In genomic region chrX:135009471-135009815, GRCm38 (mm10) we compare ENCODE assay signal across 8 mouse cellular contexts. TPM values are rescaled to one million over a fixed set of nuclear protein-coding genes. Genes with fewer than 3 reads are reported as not detected.
DNase-seq lines count a peak whose midpoint lies in the region; ATAC-seq and TF ChIP-seq lines count a peak whose summit lies in the region.
"Had no signal": no experiment of that assay in that cellular context is flagged by ENCODE, and none has a peak within 500 bp of the region (broad histone marks: within the 10 kb centered on the region; RNA-seq: fewer than 3 reads in every experiment).

No protein-coding gene starts in this region.

- peak overlapping the region; percentile 64 for H3K4me3 ChIP-seq in lung, embryonic 15.5 days
- H3K4me3 ChIP-seq in forebrain, embryonic 10.5 days, result peak overlapping the region; percentile 66
- peak overlapping the region; percentile 51 for H3K4me3 ChIP-seq in limb, embryonic 11.5 days (ENCODE audit: low read depth, low read length)
- H3K4me3 ChIP-seq in olfactory bulb, adult 2 months (ENCODE audit: insufficient read depth, low read depth, low read length), result peak overlapping the region; percentile 98; the same call in 1 of the 2 replicates

- no peaks in the 10 kb centered on the region for H3K9me3 ChIP-seq in lung, embryonic 15.5 days
- H3K9me3 ChIP-seq in forebrain, embryonic 10.5 days, result no peaks in the 10 kb centered on the region
- no peaks in the 10 kb centered on the region for H3K9me3 ChIP-seq in limb, embryonic 11.5 days (ENCODE audit: control insufficient read depth, low read length)

- no peak for DNase-seq in lung, postnatal 4 days
- DNase-seq in forebrain, embryonic 10.5 days (ENCODE audit: extremely low spot score, low spot score), result no peak
- no peak for DNase-seq in limb, embryonic 11.5 days (ENCODE audit: low spot score)
- no peak for DNase-seq in gastrocnemius, postnatal 36 days
- DNase-seq in T-cell, adult 2 months (ENCODE audit: low spot score), result no peak

- no peak for TF ChIP-seq POLR2A in olfactory bulb, adult 2 months (IDR thresholded peaks at IDR 0.05; ENCODE audit: insufficient read depth, low read depth, low read length)

- no peaks in the 10 kb centered on the region for H3K27me3 ChIP-seq in lung, embryonic 15.5 days
- peaks cover 75% of the 10 kb centered on the region for H3K27me3 ChIP-seq in forebrain, embryonic 10.5 days (ENCODE audit: poor library complexity, severe bottlenecking)
- peaks cover 5% of the 10 kb centered on the region; the same call in 1 of the 2 replicates for H3K27me3 ChIP-seq in limb, embryonic 11.5 days (ENCODE audit: control insufficient read depth, insufficient read depth, low read length)

- peak overlapping the region; percentile 41; the same call in 1 of the 2 replicates for H3K27ac ChIP-seq in lung, embryonic 15.5 days
- H3K27ac ChIP-seq in forebrain, embryonic 10.5 days, result peak overlapping the region; percentile 97
- no peak overlapping the region for H3K27ac ChIP-seq in limb, embryonic 11.5 days (replicated peaks; ENCODE audit: low read depth, low read length)
- H3K27ac ChIP-seq in olfactory bulb, adult 2 months (ENCODE audit: insufficient read depth, low read depth, low read length), result no peak overlapping the region

- H3K36me3 ChIP-seq in lung, embryonic 15.5 days, result no peaks in the 10 kb centered on the region
- no peaks in the 10 kb centered on the region for H3K36me3 ChIP-seq in forebrain, embryonic 10.5 days (replicated peaks)
- no peaks in the 10 kb centered on the region for H3K36me3 ChIP-seq in limb, embryonic 11.5 days (ENCODE audit: control insufficient read depth, insufficient read depth, low read length)

- intact Hi-C loops in gastrocnemius, postnatal 36 days (cut with DNase I), result no loop called here

- H3K4me2 ChIP-seq in lung, embryonic 15.5 days, result peak overlapping the region; percentile 41
- 0 out of 2 replicates have a peak overlapping the region, but pooled peaks have one; percentile 10 for H3K4me2 ChIP-seq in limb, embryonic 11.5 days (ENCODE audit: low read depth, severe bottlenecking)

- 0 out of 2 replicates have a peak, but pooled peaks have one; percentile 7 for ATAC-seq in lung, embryonic 15.5 days (ENCODE audit: borderline replicate concordance, extremely low read depth, low FRiP score, low TSS enrichment)
- ATAC-seq in limb, embryonic 11.5 days (ENCODE audit: insufficient number of reproducible peaks, low FRiP score, low TSS enrichment, low read depth), result no peak; the same call in 1 of the 2 replicates

- 27% methylated on average over 6 of the region's 6 CpGs for WGBS in lung, embryonic 15.5 days
- WGBS in forebrain, embryonic 10.5 days, result 38% methylated on average over 6 of the region's 6 CpGs
- 29% methylated on average over 6 of the region's 6 CpGs for WGBS in limb, embryonic 11.5 days
- 26% methylated on average over 6 of the region's 6 CpGs for WGBS in olfactory bulb, adult 2 months

- peak overlapping the region; percentile 37; the same call in 1 of the 2 replicates for H3K9ac ChIP-seq in lung, embryonic 15.5 days
- H3K9ac ChIP-seq in limb, embryonic 11.5 days (ENCODE audit: low read length), result 0 out of 2 replicates have a peak overlapping the region, but pooled peaks have one; percentile 27

- H3K4me1 ChIP-seq in lung, embryonic 15.5 days, result no peaks in the 10 kb centered on the region
- H3K4me1 ChIP-seq in forebrain, embryonic 10.5 days, result peaks cover 7% of the 10 kb centered on the region
- H3K4me1 ChIP-seq in limb, embryonic 11.5 days (ENCODE audit: control insufficient read depth, insufficient read depth, low read length), result no peaks in the 10 kb centered on the region
- no peaks in the 10 kb centered on the region for H3K4me1 ChIP-seq in olfactory bulb, adult 2 months (ENCODE audit: control insufficient read depth, insufficient read depth, low read length)

- no peak for TF ChIP-seq CTCF in olfactory bulb, adult 2 months (IDR thresholded peaks at IDR 0.05; ENCODE audit: insufficient read depth, low read depth, low read length)

RNA-seq across cellular contexts. Expression of gene Zmat1, which starts 0.4 kb away (rescaled TPM):
- 5.4 and 5.5 TPM in 2 replicates for polyA plus RNA-seq in lung, embryonic 15.5 days (2015; fragmentation: Nextera tagmentation; extraction: Ambion mirVana)
- 4.0 and 4.3 TPM in 2 replicates for polyA plus RNA-seq in forebrain, embryonic 10.5 days (2016; fragmentation: Nextera tagmentation; extraction: Ambion mirVana)
- polyA plus RNA-seq in limb, embryonic 11.5 days (2014; fragmentation: Nextera tagmentation; extraction: Ambion mirVana), result 6.1 and 6.7 TPM in 2 replicates
- not detected in 2 replicates for polyA plus RNA-seq in olfactory bulb, adult 2 months (2012; ENCODE audit: insufficient read depth, insufficient read length, low replicate concordance, missing spikeins)
- total RNA-seq in gastrocnemius, postnatal 36 days (2021), result under 1 TPM; 0.79 to 0.89 TPM

RNA-seq across cellular contexts. Expression of gene Nxf2, which starts 44.9 kb away (rescaled TPM):
- 0.47 and 0.93 TPM in 2 replicates for polyA plus RNA-seq in lung, embryonic 15.5 days (2015; fragmentation: Nextera tagmentation; extraction: Ambion mirVana)
- 0.23 and 0.48 TPM in 2 replicates for polyA plus RNA-seq in forebrain, embryonic 10.5 days (2016; fragmentation: Nextera tagmentation; extraction: Ambion mirVana)
- polyA plus RNA-seq in limb, embryonic 11.5 days (2014; fragmentation: Nextera tagmentation; extraction: Ambion mirVana), result 0.81 and 1.0 TPM in 2 replicates
- not detected in 2 replicates for polyA plus RNA-seq in olfactory bulb, adult 2 months (2012; ENCODE audit: insufficient read depth, insufficient read length, low replicate concordance, missing spikeins)
- total RNA-seq in gastrocnemius, postnatal 36 days (2021), result not detected
- total RNA-seq: layer of hippocampus, adult 18-20 months had no signal

Comparison
In these comparisons a context has a peak if more than half of its experiments do, and no peak if none do; other contexts are left out.
1. H3K27ac ChIP-seq: peak in lung, embryonic 15.5 days (single experiment) and forebrain, embryonic 10.5 days (single experiment); none in limb, embryonic 11.5 days (single experiment) and olfactory bulb, adult 2 months (single experiment).
2. Peak in every context shown above with its lines, with median percentiles within 50 percentile points of each other: H3K4me3 ChIP-seq.